Mouse (Mus musculus) kidney, adult 8-10 months (tissue): ENCODE measurements at regions not wholly inside any gene's neighbourhood (a gene's known extent, or its start where the extent isn't known, plus 50 kb on each side); places are given as distances from the start of the nearest gene placed in this dataset.

Experiments
- DNase-seq, 2 experiments: peaks; one replicate each; pipeline ENCODE4 v3.0.0; 2022

GRCm38 (mm10) chr5:64750976-64751656 lies 52.1 kb upstream of the Klf3 start:
- DNase-seq = no peak

- no peak for DNase-seq
Observed at GRCm38 (mm10) chr5:64753142-64753750, 49.9 kb upstream of the Klf3 start.
